Mouse (Mus musculus): ENCODE data around the gene Nkd2.

- TF ChIP-seq CTCF (IDR thresholded peaks at IDR 0.05; ENCODE audit: borderline replicate concordance, extremely low read depth, insufficient read depth, insufficient read length): peak; percentile 57; the same call in 1 of the 2 replicates
- no peak for TF ChIP-seq POLR2A (IDR thresholded peaks at IDR 0.05; ENCODE audit: borderline replicate concordance, extremely low read depth, insufficient read depth, insufficient read length, poor library complexity, severe bottlenecking)
These were observed 25.1 kb downstream of the Nkd2 start for GRCm38 (mm10) chr13:73822187-73822800.
